Mouse (Mus musculus) ovary, adult 18-20 months (tissue): ENCODE results near the gene Tspan32.

Source experiments
- DNase-seq: peaks from one replicate; pipeline ENCODE4 v3.0.0; 2022; ENCODE audit warnings: low spot score, mixed read lengths

The Tspan32 gene

GRCm38 (mm10) chr7:143054612-143054965 lies 49.7 kb downstream of the Tspan32 start:
- DNase-seq, result no peak

- no peak for DNase-seq
Measured at GRCm38 (mm10) chr7:143055001-143055400, 50.2 kb downstream of the Tspan32 start.

- DNase-seq, result no peak
Measured at GRCm38 (mm10) chr7:143055499-143056186, 50.8 kb downstream of the Tspan32 start.

- DNase-seq, result no peak
Measured at GRCm38 (mm10) chr7:143057023-143057422, 52.2 kb downstream of the Tspan32 start.

- no peak for DNase-seq
Measured at GRCm38 (mm10) chr7:143057667-143058220, 52.9 kb downstream of the Tspan32 start.

- DNase-seq, result no peak
Measured at GRCm38 (mm10) chr7:143058221-143058697, 53.4 kb downstream of the Tspan32 start.

- DNase-seq, result no peak
Measured at GRCm38 (mm10) chr7:143059202-143059870, 54.5 kb downstream of the Tspan32 start.

- DNase-seq, result no peak
Measured at GRCm38 (mm10) chr7:143062704-143063103, 57.9 kb downstream of the Tspan32 start.

- no peak for DNase-seq
Measured at GRCm38 (mm10) chr7:143064226-143064625, 59.4 kb downstream of the Tspan32 start.

- no peak for DNase-seq
Measured at GRCm38 (mm10) chr7:143065692-143066091, 60.8 kb downstream of the Tspan32 start.

GRCm38 (mm10) chr7:143067469-143067868 lies 62.6 kb downstream of the Tspan32 start:
- DNase-seq, result no peak

- no peak for DNase-seq
Measured at GRCm38 (mm10) chr7:143067897-143068296, 63.1 kb downstream of the Tspan32 start.

GRCm38 (mm10) chr7:143068316-143068881 lies 63.6 kb downstream of the Tspan32 start:
- no peak for DNase-seq

GRCm38 (mm10) chr7:143068882-143069591 lies 64.2 kb downstream of the Tspan32 start, which contains the start of gene Tssc4:
Tssc4 (plus strand) TSS chr7:143069249.
- DNase-seq, result peak; percentile 99
